Mouse (Mus musculus): ENCODE measurements around the gene AK157302. TPM values are rescaled to one million over a fixed set of nuclear protein-coding genes. Genes with fewer than 3 reads are reported as not detected.
A peak's percentile ranks its signal among the peaks of the same experiment; 100 is the strongest.
"Not testable (repeated sequence)": the region's sequence is repeated elsewhere in the genome, so short reads cannot be mapped to it uniquely, and the experiment has no call there.

Gene AK157302
- polyA plus RNA-seq, 1 experiment from 2014 or later = 0.39 TPM

DNA sequence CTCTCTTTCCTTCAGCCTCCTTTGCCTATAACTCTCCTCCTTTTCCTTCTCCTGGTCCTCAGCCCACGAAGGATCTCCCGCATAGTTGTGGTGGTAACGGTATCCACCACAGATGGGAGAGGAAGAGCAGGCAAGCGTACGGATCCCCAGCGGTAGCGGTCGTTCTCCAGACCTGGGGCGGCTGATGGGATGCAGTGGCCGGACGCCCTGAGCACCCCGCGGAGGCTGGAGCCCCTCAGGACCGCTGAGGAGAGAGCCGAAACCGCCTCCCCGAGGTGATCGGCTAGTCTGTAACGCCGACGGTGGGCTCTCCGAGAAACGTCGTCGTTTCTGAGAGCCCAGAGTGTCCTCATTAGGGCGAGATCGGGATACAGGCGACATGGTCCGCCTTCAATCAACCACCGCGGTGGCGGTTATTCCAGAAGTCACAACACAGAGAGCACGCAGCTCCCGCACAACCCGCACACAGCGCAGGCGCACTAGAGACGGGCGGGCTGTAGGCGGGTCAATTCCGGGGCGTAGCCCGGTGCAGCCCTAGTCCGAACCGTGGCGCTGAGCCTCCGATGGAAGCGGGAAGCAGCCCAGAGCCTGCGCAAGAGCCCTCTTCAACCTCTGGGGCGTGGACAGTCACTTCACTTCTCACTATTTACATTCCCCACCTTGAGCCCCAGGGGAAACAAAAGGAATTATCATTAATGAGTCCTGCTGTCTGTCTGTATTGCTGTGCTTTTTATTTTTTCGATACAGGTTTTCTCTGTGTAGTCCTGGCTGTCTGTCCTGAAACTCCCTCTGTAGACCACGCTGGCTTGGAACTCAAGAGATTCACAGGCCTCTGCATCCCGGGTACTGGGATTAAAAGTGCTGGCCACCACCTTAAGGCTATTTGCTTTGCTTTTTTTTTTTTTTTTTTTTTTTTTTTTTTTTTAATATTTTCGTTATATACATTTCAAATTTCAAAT is 26.7 kb upstream of the AK157302 start, which contains the start of gene Nkapl:
TSS of gene Nkapl (minus strand) at position 449 of the 959 bp plus-strand sequence.
- H3K27ac ChIP-seq (ENCODE audit: low read length) = peak within 1 kb of the TSS; percentile 41; the same call in 1 of the 2 replicates

DNA sequence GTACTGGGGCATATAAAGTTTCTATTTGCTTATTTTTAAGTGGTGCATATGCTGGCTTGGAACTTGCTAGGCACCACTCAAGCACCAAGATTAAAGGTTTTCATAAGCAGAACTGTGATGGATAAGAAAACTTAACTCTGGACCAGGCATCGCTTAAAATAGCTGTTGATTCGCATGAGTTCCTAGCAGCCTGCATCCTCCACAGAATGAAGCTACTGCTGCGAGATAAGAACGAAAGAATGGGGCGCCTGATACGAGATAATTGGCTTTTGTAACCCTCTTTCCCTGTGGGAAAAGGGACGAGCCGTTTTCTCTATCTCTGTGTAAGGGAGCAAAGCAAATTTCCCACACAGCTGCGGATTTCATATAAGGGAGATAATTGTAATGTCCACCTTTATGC is 25.9 kb upstream of the AK157302 start:
- Histone ChIP-seq H3K27me3 (replicated peaks; ENCODE audit: control insufficient read depth, insufficient read depth, low read length) (no peaks in the 10 kb centered on the region), H3K27ac (ENCODE audit: low read length) (no peak overlapping the region), H3K4me3 (ENCODE audit: low read length) (no peak overlapping the region), H3K36me3 (ENCODE audit: control insufficient read depth, insufficient read depth, low read length) (no peaks in the 10 kb centered on the region), H3K4me2 (ENCODE audit: low read depth, low read length) (peak overlapping the region; percentile 97; the same call in 1 of the 2 replicates), H3K4me1 (ENCODE audit: control insufficient read depth, insufficient read depth, low read length) (0 out of 2 replicates have a peak, but pooled peaks cover 4% of the 10 kb centered on the region), H3K9ac (ENCODE audit: low read depth, low read length) (no peak overlapping the region), H3K9me3 (ENCODE audit: control insufficient read depth, low read length) (no peaks in the 10 kb centered on the region)
- no peak for ATAC-seq
- WGBS = 37% methylated on average over 9 of the region's 9 CpGs

More for the DNA sequence above, 26.7 kb upstream of the AK157302 start, which contains the start of gene Nkapl:
- Histone ChIP-seq H3K27me3 (replicated peaks; ENCODE audit: control insufficient read depth, insufficient read depth, low read length) (no peaks in the 10 kb centered on the region), H3K36me3 (ENCODE audit: control insufficient read depth, insufficient read depth, low read length) (no peaks in the 10 kb centered on the region), H3K4me1 (ENCODE audit: control insufficient read depth, insufficient read depth, low read length) (0 out of 2 replicates have a peak, but pooled peaks cover 4% of the 10 kb centered on the region), H3K9ac (ENCODE audit: low read depth, low read length) (peak within 1 kb of the TSS; percentile 82), H3K4me3 (ENCODE audit: low read length) (peak within 1 kb of the TSS; percentile 75), H3K4me2 (ENCODE audit: low read depth, low read length) (peak within 1 kb of the TSS; percentile 97), H3K9me3 (ENCODE audit: control insufficient read depth, low read length) (no peaks in the 10 kb centered on the region)
- WGBS = under 1% methylated on average over 54 of the region's 54 CpGs
- ATAC-seq = peak; percentile 100

GRCm38 (mm10) chr13:21472427-21472826 is 22.6 kb upstream of the AK157302 start:
- no peaks in the 10 kb centered on the region for H3K36me3 ChIP-seq (ENCODE audit: control insufficient read depth, insufficient read depth, low read length)
- no peak overlapping the region for H3K4me2 ChIP-seq (ENCODE audit: low read depth, low read length)
- H3K27me3 ChIP-seq (replicated peaks; ENCODE audit: control insufficient read depth, insufficient read depth, low read length) = no peaks in the 10 kb centered on the region
- 0 out of 2 replicates have a peak, but pooled peaks cover 4% of the 10 kb centered on the region for H3K4me1 ChIP-seq (ENCODE audit: control insufficient read depth, insufficient read depth, low read length)
- H3K4me3 ChIP-seq (ENCODE audit: low read length) = no peak overlapping the region
- 36% methylated on average over 4 of the region's 4 CpGs for WGBS
- ATAC-seq = no peak
- no peaks in the 10 kb centered on the region for H3K9me3 ChIP-seq (ENCODE audit: control insufficient read depth, low read length)
- H3K27ac ChIP-seq (ENCODE audit: low read length) = no peak overlapping the region
- no peak overlapping the region for H3K9ac ChIP-seq (ENCODE audit: low read depth, low read length)

DNA sequence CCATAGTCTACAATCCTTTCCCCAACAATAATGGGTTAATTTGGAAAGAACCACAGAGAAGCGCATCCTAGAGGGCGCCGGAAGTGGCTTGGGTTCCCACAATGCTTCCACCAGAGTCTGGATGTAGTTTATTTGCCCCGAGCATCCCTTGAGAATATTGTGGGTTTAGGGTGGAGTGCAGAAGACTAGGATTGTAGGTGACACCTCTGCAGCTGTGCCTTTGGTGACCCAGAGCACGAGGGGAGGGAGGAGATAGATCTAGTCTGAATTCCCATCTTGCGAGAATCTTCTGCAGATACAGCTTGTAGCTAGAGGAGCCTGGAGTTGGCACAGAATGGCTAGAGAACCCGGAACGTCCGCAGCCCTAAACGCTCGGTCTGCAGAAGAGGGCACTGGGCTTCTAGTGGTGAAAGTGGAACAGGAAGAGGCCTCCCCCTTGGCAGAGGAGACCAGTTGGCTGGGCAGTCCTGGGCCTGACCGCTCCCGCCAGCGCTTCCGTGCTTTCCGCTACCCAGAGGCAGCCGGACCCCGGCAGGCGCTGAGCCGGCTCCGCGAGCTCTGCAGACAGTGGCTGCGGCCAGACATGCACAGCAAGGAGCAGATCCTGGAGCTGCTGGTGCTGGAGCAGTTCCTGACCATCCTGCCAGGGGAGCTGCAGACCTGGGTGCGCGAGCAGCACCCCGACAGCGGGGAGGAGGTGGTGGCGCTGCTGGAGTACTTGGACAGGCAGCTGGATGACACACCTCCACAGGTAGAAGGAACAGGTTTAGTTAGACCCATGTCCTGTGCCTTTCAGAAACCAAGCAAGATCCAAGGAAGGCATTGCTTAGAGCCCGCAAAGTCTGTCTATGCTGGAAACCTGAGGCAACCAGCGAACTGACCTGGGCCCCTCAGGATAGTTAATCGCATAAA is 16.0 kb upstream of the AK157302 start, which contains the start of the genes Zkscan4 and Gm10065:
TSS of gene Zkscan4 (plus strand) at position 149 of the 912 bp plus-strand sequence.
TSS of gene Gm10065 (minus strand) at position 683 of the 912 bp plus-strand sequence.
- peak within 1 kb of the TSS; percentile 67 for H3K4me3 ChIP-seq (ENCODE audit: low read length)
- H3K9me3 ChIP-seq (ENCODE audit: control insufficient read depth, low read length); H3K4me1 ChIP-seq (ENCODE audit: control insufficient read depth, insufficient read depth, low read length); H3K27me3 ChIP-seq (replicated peaks; ENCODE audit: control insufficient read depth, insufficient read depth, low read length); H3K36me3 ChIP-seq (ENCODE audit: control insufficient read depth, insufficient read depth, low read length): not testable (repeated sequence)
- peak within 1 kb of the TSS; percentile 73 for H3K9ac ChIP-seq (ENCODE audit: low read depth, low read length)
- peak within 1 kb of the TSS; percentile 77 for H3K27ac ChIP-seq (ENCODE audit: low read length)
- 4% methylated on average over 31 of the region's 31 CpGs for WGBS
- peak; percentile 88 for ATAC-seq
- peak within 1 kb of the TSS; percentile 72 for H3K4me2 ChIP-seq (ENCODE audit: low read depth, low read length)

GRCm38 (mm10) chr13:21486881-21487280 is 8.1 kb upstream of the AK157302 start:
- Histone ChIP-seq H3K4me2 (ENCODE audit: low read depth, low read length) (no peak overlapping the region), H3K9me3 (ENCODE audit: control insufficient read depth, low read length) (no peaks in the 10 kb centered on the region), H3K36me3 (ENCODE audit: control insufficient read depth, insufficient read depth, low read length) (no peaks in the 10 kb centered on the region), H3K4me1 (ENCODE audit: control insufficient read depth, insufficient read depth, low read length) (no peaks in the 10 kb centered on the region), H3K27ac (ENCODE audit: low read length) (no peak overlapping the region), H3K4me3 (ENCODE audit: low read length) (no peak overlapping the region), H3K9ac (ENCODE audit: low read depth, low read length) (no peak overlapping the region), H3K27me3 (replicated peaks; ENCODE audit: control insufficient read depth, insufficient read depth, low read length) (no peaks in the 10 kb centered on the region)
- no peak for ATAC-seq
- WGBS = 91% methylated on average over 1 of the region's 1 CpGs

DNA sequence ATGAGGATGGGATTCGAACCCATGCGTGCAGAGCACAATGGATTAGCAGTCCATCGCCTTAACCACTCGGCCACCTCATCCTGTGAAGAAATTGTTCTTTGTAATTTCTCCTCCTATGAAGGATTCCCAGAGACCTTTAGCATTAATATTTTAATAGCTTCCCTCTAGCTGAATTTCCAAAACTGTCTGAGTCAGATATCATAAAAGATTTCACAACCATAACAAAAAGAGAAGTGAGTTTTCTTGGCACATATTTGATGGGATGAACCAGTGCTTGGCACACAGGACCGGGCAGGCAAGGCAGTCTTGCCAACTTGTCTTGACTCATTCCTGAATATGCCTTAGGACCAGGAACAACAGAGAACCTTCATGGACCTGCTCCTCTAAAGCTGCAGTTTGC is 2.2 kb upstream of the AK157302 start:
- ATAC-seq = no peak
- Histone ChIP-seq H3K27me3 (replicated peaks; ENCODE audit: control insufficient read depth, insufficient read depth, low read length) (no peaks in the 10 kb centered on the region), H3K36me3 (ENCODE audit: control insufficient read depth, insufficient read depth, low read length) (no peaks in the 10 kb centered on the region), H3K9me3 (ENCODE audit: control insufficient read depth, low read length) (no peaks in the 10 kb centered on the region), H3K4me1 (ENCODE audit: control insufficient read depth, insufficient read depth, low read length) (no peaks in the 10 kb centered on the region), H3K4me2 (ENCODE audit: low read depth, low read length) (no peak overlapping the region), H3K9ac (ENCODE audit: low read depth, low read length) (no peak overlapping the region), H3K27ac (ENCODE audit: low read length) (no peak overlapping the region), H3K4me3 (ENCODE audit: low read length) (no peak overlapping the region)
- WGBS = 94% methylated on average over 5 of the region's 5 CpGs

DNA sequence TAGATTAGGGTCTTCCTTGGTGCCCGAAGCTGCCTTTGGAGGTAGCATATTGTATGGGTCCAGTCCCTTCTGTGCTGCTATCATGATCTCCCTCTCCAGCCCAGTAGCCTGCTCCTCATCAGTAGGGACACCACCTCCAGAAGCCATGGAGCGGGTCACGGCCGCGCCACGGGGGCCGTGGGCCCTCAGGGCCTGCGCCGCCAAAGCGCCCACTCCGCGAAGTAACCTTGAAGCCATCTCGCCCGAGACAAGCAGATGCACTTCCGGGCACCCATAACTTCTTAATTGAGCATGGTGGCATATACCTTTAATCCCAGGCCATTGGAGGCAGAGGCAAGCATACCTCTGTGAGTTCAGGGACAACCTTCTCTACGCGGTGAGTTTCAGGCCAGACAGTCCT is 6.2 kb downstream of the AK157302 start, which contains the start of gene Gm11273:
TSS of gene Gm11273 (minus strand) at position 237 of the 400 bp plus-strand sequence.
- H3K4me3 ChIP-seq (ENCODE audit: low read length); ATAC-seq: not testable (repeated sequence)

GRCm38 (mm10) chr13:21502296-21502695 is 7.3 kb downstream of the AK157302 start:
- H3K27ac ChIP-seq (ENCODE audit: low read length) = no peak overlapping the region
- no peaks in the 10 kb centered on the region for H3K4me1 ChIP-seq (ENCODE audit: control insufficient read depth, insufficient read depth, low read length)
- H3K36me3 ChIP-seq (ENCODE audit: control insufficient read depth, insufficient read depth, low read length) = no peaks in the 10 kb centered on the region
- no peak overlapping the region for H3K4me3 ChIP-seq (ENCODE audit: low read length)
- WGBS = 91% methylated on average over 5 of the region's 5 CpGs
- no peak overlapping the region for H3K9ac ChIP-seq (ENCODE audit: low read depth, low read length)
- no peak overlapping the region for H3K4me2 ChIP-seq (ENCODE audit: low read depth, low read length)
- no peaks in the 10 kb centered on the region for H3K9me3 ChIP-seq (ENCODE audit: control insufficient read depth, low read length)
- no peak for ATAC-seq
- no peaks in the 10 kb centered on the region for H3K27me3 ChIP-seq (replicated peaks; ENCODE audit: control insufficient read depth, insufficient read depth, low read length)

More for the DNA sequence above, 6.2 kb downstream of the AK157302 start, which contains the start of gene Gm11273:
- not testable (repeated sequence) for H3K4me2 ChIP-seq (ENCODE audit: low read depth, low read length); H3K9me3 ChIP-seq (ENCODE audit: control insufficient read depth, low read length); H3K27me3 ChIP-seq (replicated peaks; ENCODE audit: control insufficient read depth, insufficient read depth, low read length); H3K27ac ChIP-seq (ENCODE audit: low read length); H3K9ac ChIP-seq (ENCODE audit: low read depth, low read length); H3K36me3 ChIP-seq (ENCODE audit: control insufficient read depth, insufficient read depth, low read length); H3K4me1 ChIP-seq (ENCODE audit: control insufficient read depth, insufficient read depth, low read length)
- 92% methylated on average over 17 of the region's 17 CpGs for WGBS
